Mouse (Mus musculus) ES-Bruce4 (cell line): ENCODE data around the gene Cda.

Experiments
- CTCF ChIP-seq: IDR thresholded peaks from one replicate; pipeline ENCODE4 v1.8.1; 2011; ENCODE audit warnings: low read depth, low read length
- EP300 ChIP-seq: IDR thresholded peaks from 2 replicates; pipeline ENCODE4 v1.6.1; 2011; ENCODE audit warnings: low read depth, low read length; ENCODE audit not compliant: insufficient read depth
- POLR2A ChIP-seq: IDR thresholded peaks from one replicate; pipeline ENCODE4 v1.8.1; 2011; ENCODE audit warnings: low read length; ENCODE audit not compliant: insufficient read depth

DNA sequence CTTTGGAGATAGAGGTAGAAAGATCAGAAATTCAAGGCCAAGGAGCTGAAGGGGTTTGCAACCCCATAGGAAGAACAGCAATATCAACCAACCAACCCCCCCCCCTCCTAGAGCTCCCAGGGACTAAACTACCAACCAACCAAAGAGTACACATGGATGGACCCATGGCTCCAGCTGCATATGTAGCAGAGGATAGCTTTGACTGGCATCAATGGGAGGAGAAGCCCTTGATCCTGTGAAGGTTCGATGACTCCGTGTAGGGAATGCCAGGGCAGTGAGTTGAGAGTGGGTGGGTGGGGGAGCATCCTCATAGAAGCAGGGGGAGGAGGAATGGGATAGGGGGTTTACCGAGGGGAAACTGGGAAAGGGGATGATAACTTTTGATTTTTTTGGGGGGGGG is 43.3 kb downstream of the Cda start:
- TF ChIP-seq POLR2A (no peak), CTCF (no peak), EP300 (no peak)
